ENCODE assay signal across 10 mouse cellular contexts in the genomic region with DNA sequence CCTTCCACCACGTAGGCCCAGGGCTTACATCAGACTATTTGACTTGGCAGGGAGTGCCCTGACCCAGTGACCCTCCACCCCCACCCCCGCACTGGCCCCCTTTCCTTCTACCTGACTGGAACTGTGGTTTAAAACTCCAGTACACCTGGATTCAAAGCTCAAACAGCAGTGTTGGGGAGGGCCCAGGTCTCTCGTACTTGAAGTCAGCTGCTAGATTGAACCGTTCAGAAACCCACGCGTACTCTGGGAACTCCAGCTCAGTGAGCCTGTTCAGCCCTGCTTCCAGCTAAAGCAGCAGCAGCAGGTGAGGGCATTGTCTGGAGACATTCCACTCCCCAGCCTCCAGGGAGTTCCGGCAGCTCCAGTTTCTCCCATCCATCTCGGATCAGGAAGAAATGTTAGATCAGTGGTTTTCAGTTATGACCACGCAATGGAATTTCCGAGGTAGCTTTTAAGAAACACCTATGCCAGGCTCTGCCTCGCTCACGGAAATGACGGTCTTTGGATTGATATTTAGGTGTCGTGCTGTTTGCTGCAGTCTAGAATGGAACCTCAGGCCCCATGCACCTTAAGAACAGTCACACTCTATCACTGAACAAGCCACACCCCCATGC. TPM values are rescaled to one million over a fixed set of nuclear protein-coding genes. Genes with fewer than 3 reads are reported as not detected.
DNase-seq lines count a peak whose midpoint lies in the region; ATAC-seq and TF ChIP-seq lines count a peak whose summit lies in the region.
"Had no signal": no experiment of that assay in that cellular context is flagged by ENCODE, and none has a peak within 500 bp of the region (broad histone marks: within the 10 kb centered on the region; RNA-seq: fewer than 3 reads in every experiment).

No protein-coding gene starts in this region.

- no peaks in the 10 kb centered on the region for H3K36me3 ChIP-seq in lung, embryonic 16.5 days (ENCODE audit: control insufficient read depth, insufficient read depth, low read length)
- no peaks in the 10 kb centered on the region for H3K36me3 ChIP-seq in intestine, embryonic 14.5 days (ENCODE audit: control insufficient read depth, insufficient read depth, low read length)
- no peaks in the 10 kb centered on the region for H3K36me3 ChIP-seq in thymus, adult 2 months (ENCODE audit: control insufficient read depth, insufficient read depth, low read length)

- H3K4me3 ChIP-seq in lung, embryonic 16.5 days (ENCODE audit: low read length): no peak overlapping the region
- no peak overlapping the region for H3K4me3 ChIP-seq in intestine, embryonic 14.5 days (ENCODE audit: low read depth, low read length)
- no peak overlapping the region for H3K4me3 ChIP-seq in thymus, adult 2 months (ENCODE audit: control insufficient read depth, insufficient read depth, low read length)

- peak; percentile 23 for DNase-seq in embryo, embryonic 11 days
- no peak for DNase-seq in embryo, embryonic 9.5 days (ENCODE audit: extremely low spot score)
- no peak for DNase-seq in lung, postnatal 36 days
- no peak for DNase-seq in intestine, embryonic 14.5 days (ENCODE audit: low spot score)
- peak; percentile 34 for DNase-seq in mesoderm, embryonic 11.5 days (ENCODE audit: low read depth, low spot score)
- DNase-seq in B cell, adult 2 months: no peak
- DNase-seq in thymus, adult 2 months: no peak
- DNase-seq: cerebellum, adult 2 months; heart, postnatal 4 days had no signal

- ATAC-seq in lung, embryonic 16.5 days (ENCODE audit: low read depth): peak; percentile 57
- ATAC-seq in intestine, embryonic 14.5 days (replicated peaks; ENCODE audit: low FRiP score, low TSS enrichment, low read depth): peak; percentile 48

- no peak overlapping the region for H3K9ac ChIP-seq in lung, embryonic 16.5 days (ENCODE audit: low read length)
- H3K9ac ChIP-seq in intestine, embryonic 14.5 days (ENCODE audit: low read length): no peak overlapping the region

- H3K4me2 ChIP-seq in lung, embryonic 16.5 days (ENCODE audit: low read depth, low read length): no peak overlapping the region
- peak overlapping the region; percentile 11; the same call in 1 of the 2 replicates for H3K4me2 ChIP-seq in intestine, embryonic 14.5 days (ENCODE audit: low read length)

- no peaks in the 10 kb centered on the region for H3K27me3 ChIP-seq in lung, embryonic 16.5 days (ENCODE audit: control insufficient read depth, insufficient read depth, low read depth, low read length)
- H3K27me3 ChIP-seq in intestine, embryonic 14.5 days (replicated peaks; ENCODE audit: control insufficient read depth, insufficient read depth, low read length): no peaks in the 10 kb centered on the region
- H3K27me3 ChIP-seq in thymus, adult 2 months (ENCODE audit: control insufficient read depth, insufficient read depth, low read length): no peaks in the 10 kb centered on the region

- 42% methylated on average over 14 of the region's 14 CpGs for WGBS in lung, embryonic 16.5 days
- 34% methylated on average over 14 of the region's 14 CpGs for WGBS in intestine, embryonic 14.5 days
- 74% methylated on average over 14 of the region's 14 CpGs for WGBS in thymus, adult 2 months

- TF ChIP-seq CTCF in thymus, adult 2 months (IDR thresholded peaks at IDR 0.05; ENCODE audit: borderline replicate concordance, control insufficient read depth, extremely low read depth, insufficient read depth, low read length, poor library complexity): no peak

- H3K27ac ChIP-seq in lung, embryonic 16.5 days (ENCODE audit: low read length): peak overlapping the region; percentile 86
- H3K27ac ChIP-seq in intestine, embryonic 14.5 days (ENCODE audit: low read depth): peak overlapping the region; percentile 65
- H3K27ac ChIP-seq in thymus, adult 2 months (ENCODE audit: control insufficient read depth, insufficient read depth, low read length): no peak overlapping the region

- no peaks in the 10 kb centered on the region for H3K9me3 ChIP-seq in lung, embryonic 16.5 days (ENCODE audit: control insufficient read depth, low read length)
- no peaks in the 10 kb centered on the region for H3K9me3 ChIP-seq in intestine, embryonic 14.5 days (ENCODE audit: control insufficient read depth, low read length)

- no peak for TF ChIP-seq POLR2A in thymus, adult 2 months (IDR thresholded peaks at IDR 0.05; ENCODE audit: control insufficient read depth, extremely low read depth, insufficient read depth, low read length, poor library complexity)

- H3K4me1 ChIP-seq in lung, embryonic 16.5 days (replicated peaks; ENCODE audit: control insufficient read depth, insufficient read depth, low read length): peaks cover 20% of the 10 kb centered on the region
- H3K4me1 ChIP-seq in intestine, embryonic 14.5 days (replicated peaks; ENCODE audit: control insufficient read depth, insufficient read depth, low read length): peaks cover 3% of the 10 kb centered on the region; the same call in 1 of the 2 replicates
- peaks cover 40% of the 10 kb centered on the region for H3K4me1 ChIP-seq in thymus, adult 2 months (replicated peaks; ENCODE audit: control insufficient read depth, insufficient read depth, low read length)

RNA-seq across cellular contexts. Expression of a gene that starts 31.0 kb away (rescaled TPM):
- polyA plus RNA-seq in lung, embryonic 16.5 days (2015; fragmentation: Nextera tagmentation; extraction: Ambion mirVana): 0.51 and 1.2 TPM in 2 replicates
- 18.3 and 19.2 TPM in 2 replicates for polyA plus RNA-seq in intestine, embryonic 14.5 days (2014; fragmentation: Nextera tagmentation; extraction: Ambion mirVana)
- 0.24 and 0.30 TPM in 2 replicates for polyA plus RNA-seq in thymus, adult 2 months (2012; rRNA removed)

RNA-seq across cellular contexts. Expression of a gene that starts 31.5 kb away (rescaled TPM):
- 87.7 and 92.2 TPM in 2 replicates for polyA plus RNA-seq in lung, embryonic 16.5 days (2015; fragmentation: Nextera tagmentation; extraction: Ambion mirVana)
- polyA plus RNA-seq in intestine, embryonic 14.5 days (2014; fragmentation: Nextera tagmentation; extraction: Ambion mirVana): 55.1 and 64.1 TPM in 2 replicates
- 32.8 and 32.9 TPM in 2 replicates for polyA plus RNA-seq in thymus, adult 2 months (2012; rRNA removed)

Comparison
In these comparisons a context has a peak if more than half of its experiments do, and no peak if none do; other contexts are left out.
1. DNase-seq: peak in embryo, embryonic 11 days (single experiment) and mesoderm, embryonic 11.5 days (single experiment); none in embryo, embryonic 9.5 days (single experiment), lung, postnatal 36 days (single experiment), intestine, embryonic 14.5 days (single experiment), B cell, adult 2 months (0 of 2) and thymus, adult 2 months (single experiment).